35 mouse cellular contexts compared by ENCODE assay signal in genomic region chr11:106351941-106352340, GRCm38 (mm10). TPM values are rescaled to one million over a fixed set of nuclear protein-coding genes. Genes with fewer than 3 reads are reported as not detected.
DNase-seq lines count a peak whose midpoint lies in the region; ATAC-seq and TF ChIP-seq lines count a peak whose summit lies in the region.
"Had no signal": no experiment of that assay in that cellular context is flagged by ENCODE, and none has a peak within 500 bp of the region (broad histone marks: within the 10 kb centered on the region; RNA-seq: fewer than 3 reads in every experiment).

No protein-coding gene starts in this region.

- peak overlapping the region; percentile 91 for H3K27ac ChIP-seq in gastrocnemius, adult 2 months
- H3K27ac ChIP-seq in forebrain, embryonic 13.5 days: no peak overlapping the region
- H3K27ac ChIP-seq in hindbrain, embryonic 10.5 days: no peak overlapping the region
- H3K27ac ChIP-seq: embryonic facial prominence, embryonic 10.5 days; embryonic facial prominence, embryonic 13.5 days; forebrain, embryonic 12.5 days; hindbrain, embryonic 13.5 days; intestine, embryonic 15.5 days had no signal

- H3K36me3 ChIP-seq in forebrain, embryonic 13.5 days (ENCODE audit: poor library complexity, severe bottlenecking): no peaks in the 10 kb centered on the region
- H3K36me3 ChIP-seq in hindbrain, embryonic 10.5 days: no peaks in the 10 kb centered on the region
- H3K36me3 ChIP-seq: embryonic facial prominence, embryonic 10.5 days; embryonic facial prominence, embryonic 13.5 days; forebrain, embryonic 12.5 days; hindbrain, embryonic 13.5 days; intestine, embryonic 15.5 days had no signal

- H3K4me2 ChIP-seq in forebrain, embryonic 13.5 days: no peak overlapping the region
- H3K4me2 ChIP-seq: embryonic facial prominence, embryonic 13.5 days; forebrain, embryonic 12.5 days; heart, embryonic 11.5 days; hindbrain, embryonic 13.5 days; intestine, embryonic 15.5 days had no signal

- intact Hi-C loops in gastrocnemius, adult 2 months (cut with DNase I): no loop called here

- DNase-seq in gastrocnemius, adult 2 months: no peak
- DNase-seq in gastrocnemius, postnatal 4 days (ENCODE audit: low spot score in 2 of 2): no peak
- peak; percentile 54 for DNase-seq in induced T-regulatory cell, adult 2 months (ENCODE audit: low read depth)
- no peak for DNase-seq in hindbrain, embryonic 10.5 days (ENCODE audit: low spot score)
- DNase-seq in kidney, adult 9 months: no peak
- DNase-seq: adrenal gland, adult 2 months; adrenal gland, postnatal 14 days; cerebellum, adult 11 months; cerebellum, adult 2 months; cerebellum, adult 9-11 months; cerebellum, postnatal 25 days; embryo, embryonic 11 days; forebrain, postnatal 0 days; gastrocnemius, postnatal 10 days; gastrocnemius, postnatal 36 days; kidney, adult 11 months had no signal

- no peaks in the 10 kb centered on the region for H3K27me3 ChIP-seq in forebrain, embryonic 13.5 days
- no peaks in the 10 kb centered on the region for H3K27me3 ChIP-seq in hindbrain, embryonic 10.5 days (ENCODE audit: insufficient read depth, poor library complexity, severe bottlenecking)
- H3K27me3 ChIP-seq: embryonic facial prominence, embryonic 13.5 days; forebrain, embryonic 12.5 days; hindbrain, embryonic 13.5 days; intestine, embryonic 15.5 days had no signal

- no peak overlapping the region for H3K9ac ChIP-seq in forebrain, embryonic 13.5 days
- H3K9ac ChIP-seq: embryonic facial prominence, embryonic 13.5 days; forebrain, embryonic 12.5 days; forebrain, postnatal 0 days; hindbrain, embryonic 13.5 days; intestine, embryonic 15.5 days had no signal

- no peak for TF ChIP-seq CTCF in gastrocnemius, adult 2 months (IDR thresholded peaks at IDR 0.05)

- no peaks in the 10 kb centered on the region for H3K4me1 ChIP-seq in forebrain, embryonic 13.5 days
- peaks cover 23% of the 10 kb centered on the region for H3K4me1 ChIP-seq in hindbrain, embryonic 10.5 days (replicated peaks)
- H3K4me1 ChIP-seq: embryonic facial prominence, embryonic 13.5 days; forebrain, embryonic 12.5 days; hindbrain, embryonic 13.5 days had no signal

- H3K9me3 ChIP-seq in forebrain, embryonic 13.5 days (replicated peaks): no peaks in the 10 kb centered on the region
- H3K9me3 ChIP-seq in hindbrain, embryonic 10.5 days: no peaks in the 10 kb centered on the region
- H3K9me3 ChIP-seq: embryonic facial prominence, embryonic 10.5 days; embryonic facial prominence, embryonic 13.5 days; forebrain, embryonic 12.5 days; hindbrain, embryonic 13.5 days; intestine, embryonic 15.5 days had no signal

- WGBS in forebrain, embryonic 13.5 days: 83% methylated on average over 4 of the region's 4 CpGs
- 74% methylated on average over 4 of the region's 4 CpGs for WGBS in hindbrain, embryonic 10.5 days

- H3K4me3 ChIP-seq in gastrocnemius, adult 2 months: no peak overlapping the region; the same call in 1 of the 2 replicates
- H3K4me3 ChIP-seq in forebrain, embryonic 13.5 days: no peak overlapping the region
- H3K4me3 ChIP-seq in hindbrain, embryonic 10.5 days: no peak overlapping the region
- H3K4me3 ChIP-seq: embryonic facial prominence, embryonic 10.5 days; embryonic facial prominence, embryonic 13.5 days; erythroblast, embryonic 14.5 days; forebrain, embryonic 12.5 days; hindbrain, embryonic 13.5 days; intestine, embryonic 15.5 days had no signal

- peak; percentile 89 for ATAC-seq in CD4-positive, CD25-positive, alpha-beta regulatory T cell, adult 4 months
- ATAC-seq in forebrain, embryonic 13.5 days: no peak
- ATAC-seq: forebrain, postnatal 0 days; hindbrain, embryonic 16.5 days; intestine, embryonic 15.5 days had no signal

RNA-seq across cellular contexts. Expression of gene Scn4a, which starts 1.1 kb away (rescaled TPM):
- total RNA-seq in gastrocnemius, adult 2 months (2021): 100 to 1,000 TPM; 439 to 468 TPM
- total RNA-seq in gastrocnemius, postnatal 4 days (2021): 10 to 100 TPM; 81.7 to 86.7 TPM
- polyA plus RNA-seq in CD4-positive, CD25-positive, alpha-beta regulatory T cell, adult 4 months (2017; shearing (Covaris generic)): under 1 TPM in 1 of 2 experiments, not detected in 1; 0.14 TPM
- 0.04 TPM in 1 of 2 replicates, not detected in the other for polyA plus RNA-seq in forebrain, embryonic 13.5 days (2015; fragmentation: Nextera tagmentation; extraction: Ambion mirVana)
- polyA plus RNA-seq in hindbrain, embryonic 10.5 days (2016; fragmentation: Nextera tagmentation; extraction: Ambion mirVana): 0.05 TPM in 2 replicates
- total RNA-seq: forebrain, postnatal 0 days; hematopoietic stem cell, adult 5-6 weeks had no signal
- polyA plus RNA-seq: erythroblast, embryonic 14.5 days; hindbrain, embryonic 16.5 days had no signal

RNA-seq across cellular contexts. Expression of gene Prr29, which starts 13.3 kb away (rescaled TPM):
- total RNA-seq in gastrocnemius, adult 2 months (2021): 1 to 10 TPM; 3.9 to 6.5 TPM
- total RNA-seq in gastrocnemius, postnatal 4 days (2021): 10 to 100 TPM; 13.6 to 18.1 TPM
- polyA plus RNA-seq in CD4-positive, CD25-positive, alpha-beta regulatory T cell, adult 4 months (2017; shearing (Covaris generic)): under 1 TPM in 1 of 2 experiments, not detected in 1; 0.43 TPM
- not detected in 2 replicates for polyA plus RNA-seq in forebrain, embryonic 13.5 days (2015; fragmentation: Nextera tagmentation; extraction: Ambion mirVana)
- polyA plus RNA-seq in hindbrain, embryonic 10.5 days (2016; fragmentation: Nextera tagmentation; extraction: Ambion mirVana): not detected in 2 replicates
- total RNA-seq: adrenal gland, adult 2 months; adrenal gland, postnatal 14 days; adrenal gland, postnatal 4 days; ES-E14; forebrain, postnatal 0 days; hematopoietic stem cell, adult 5-6 weeks had no signal
- polyA plus RNA-seq: adrenal gland, adult 2 months; embryonic facial prominence, embryonic 10.5 days; embryonic facial prominence, embryonic 13.5 days; erythroblast, embryonic 14.5 days; forebrain, embryonic 12.5 days; frontal cortex, adult 2 months; hindbrain, embryonic 13.5 days; hindbrain, embryonic 16.5 days had no signal

RNA-seq across cellular contexts. Expression of gene Icam2, which starts 35.9 kb away (rescaled TPM):
- 1 to 10 TPM; 4.2 to 6.2 TPM for total RNA-seq in gastrocnemius, adult 2 months (2021)
- total RNA-seq in gastrocnemius, postnatal 4 days (2021): 10 to 100 TPM; 18.7 to 19.9 TPM
- 100 to 1,000 TPM; 132 to 138 TPM for polyA plus RNA-seq in CD4-positive, CD25-positive, alpha-beta regulatory T cell, adult 4 months (2017; shearing (Covaris generic))
- 10.3 and 11.6 TPM in 2 replicates for polyA plus RNA-seq in forebrain, embryonic 13.5 days (2015; fragmentation: Nextera tagmentation; extraction: Ambion mirVana)
- polyA plus RNA-seq in hindbrain, embryonic 10.5 days (2016; fragmentation: Nextera tagmentation; extraction: Ambion mirVana): 16.9 and 17.2 TPM in 2 replicates

RNA-seq across cellular contexts. Expression of gene Cd79b, which starts 37.4 kb away (rescaled TPM):
- under 1 TPM; 0.28 to 0.64 TPM for total RNA-seq in gastrocnemius, adult 2 months (2021)
- 1 to 10 TPM; 1.3 to 1.5 TPM for total RNA-seq in gastrocnemius, postnatal 4 days (2021)
- 10 to 100 TPM; 44.8 to 77.1 TPM for polyA plus RNA-seq in CD4-positive, CD25-positive, alpha-beta regulatory T cell, adult 4 months (2017; shearing (Covaris generic))
- 0.27 and 0.49 TPM in 2 replicates for polyA plus RNA-seq in forebrain, embryonic 13.5 days (2015; fragmentation: Nextera tagmentation; extraction: Ambion mirVana)
- 0.90 and 2.0 TPM in 2 replicates for polyA plus RNA-seq in hindbrain, embryonic 10.5 days (2016; fragmentation: Nextera tagmentation; extraction: Ambion mirVana)

RNA-seq across cellular contexts. Expression of gene Gh, which starts 50.3 kb away (rescaled TPM):
- total RNA-seq in gastrocnemius, adult 2 months (2021): not detected
- total RNA-seq in gastrocnemius, postnatal 4 days (2021): not detected
- not detected for polyA plus RNA-seq in CD4-positive, CD25-positive, alpha-beta regulatory T cell, adult 4 months (2017; shearing (Covaris generic))
- not detected in 2 replicates for polyA plus RNA-seq in forebrain, embryonic 13.5 days (2015; fragmentation: Nextera tagmentation; extraction: Ambion mirVana)
- not detected in 2 replicates for polyA plus RNA-seq in hindbrain, embryonic 10.5 days (2016; fragmentation: Nextera tagmentation; extraction: Ambion mirVana)
- total RNA-seq: adrenal gland, adult 2 months; adrenal gland, postnatal 14 days; ES-E14; forebrain, postnatal 0 days; gastrocnemius, postnatal 10 days; gastrocnemius, postnatal 36 days; heart, adult 8-10 months; heart, postnatal 25 days; hematopoietic stem cell, adult 5-6 weeks had no signal
- polyA plus RNA-seq: adrenal gland, adult 2 months; cerebellum, adult 2 months; cortical plate, adult 2 months; embryonic facial prominence, embryonic 10.5 days; embryonic facial prominence, embryonic 13.5 days; erythroblast, embryonic 14.5 days; forebrain, embryonic 12.5 days; forebrain, postnatal 0 days; heart, embryonic 11.5 days; heart, embryonic 14.5 days; heart, postnatal 0 days; hindbrain, embryonic 13.5 days; intestine, embryonic 15.5 days had no signal
